Mouse (Mus musculus): ENCODE results near the gene Afg3l1.

- no peak for TF ChIP-seq CTCF (IDR thresholded peaks at IDR 0.05; ENCODE audit: low read depth)
- no peak for TF ChIP-seq EP300 (optimal IDR thresholded peaks at IDR 0.05)
Measured at GRCm38 (mm10) chr8:123441788-123442187, 35.9 kb upstream of the Afg3l1 start.
